Mouse (Mus musculus) myocyte (in vitro differentiated cells): ENCODE data around the gene Glrb. TPM values are rescaled to one million over a fixed set of nuclear protein-coding genes. Genes with fewer than 3 reads are reported as not detected.

Experiments
- H3K27me3 ChIP-seq: one replicate; pipeline ENCODE4 v1.6.1; 2011; ENCODE audit not compliant: control insufficient read depth, insufficient read depth, insufficient read length
- H3K36me3 ChIP-seq: one replicate; pipeline ENCODE4 v1.6.1; 2011; ENCODE audit not compliant: control insufficient read depth, insufficient read depth
- H3K4me2 ChIP-seq: one replicate; pipeline ENCODE4 v1.6.1; 2011; ENCODE audit warnings: low read depth, control low read depth
- H3K4me3 ChIP-seq: one replicate; pipeline ENCODE4 v1.5.1; 2011; ENCODE audit warnings: mild to moderate bottlenecking, control low read depth, moderate library complexity
- H3K79me2 ChIP-seq: one replicate; pipeline ENCODE4 v1.6.1; 2011; ENCODE audit not compliant: control insufficient read depth, insufficient read depth
- H3ac ChIP-seq: one replicate; pipeline ENCODE4 v1.6.1; 2011; ENCODE audit not compliant: control insufficient read depth, insufficient read length
- CEBPB ChIP-seq: IDR thresholded peaks from 2 replicates; pipeline ENCODE4 v1.6.1; 2011; ENCODE audit warnings: mild to moderate bottlenecking, moderate library complexity; ENCODE audit not compliant: poor library complexity, insufficient read depth, severe bottlenecking
- E2F4 ChIP-seq: IDR thresholded peaks from one replicate; pipeline ENCODE4 v1.6.1; 2011; ENCODE audit warnings: mild to moderate bottlenecking, control low read depth, moderate library complexity; ENCODE audit not compliant: insufficient read depth
- MAX ChIP-seq: IDR thresholded peaks from one replicate; pipeline ENCODE4 v1.6.1; 2011; ENCODE audit warnings: low read depth, mild to moderate bottlenecking, control low read depth
- MYOD1 ChIP-seq, 3 experiments: IDR thresholded peaks; one replicate each; pipeline ENCODE4 v1.6.1; 2011; ENCODE audit warnings: control low read depth in 2 of 3, low read depth in 2 of 3, mild to moderate bottlenecking in 2 of 3, moderate library complexity in 1 of 3; ENCODE audit not compliant: insufficient read length in 2 of 3, control insufficient read depth in 1 of 3
- MYOG ChIP-seq, 3 experiments: IDR thresholded peaks; one replicate each; pipeline ENCODE4 v1.6.1; 2011; ENCODE audit warnings: control low read depth in 2 of 3, low read depth in 2 of 3, mild to moderate bottlenecking in 2 of 3; ENCODE audit not compliant: insufficient read length in 2 of 3, control insufficient read depth in 1 of 3, insufficient read depth in 1 of 3
- POLR2A ChIP-seq: IDR thresholded peaks from one replicate; pipeline ENCODE4 v1.6.1; 2011; ENCODE audit warnings: low read depth, mild to moderate bottlenecking, control low read depth, moderate library complexity; ENCODE audit not compliant: insufficient read length
- POLR2AphosphoS2 ChIP-seq: IDR thresholded peaks from one replicate; pipeline ENCODE4 v1.6.1; 2011; ENCODE audit warnings: low read depth, control low read depth; ENCODE audit not compliant: insufficient read length
- REST ChIP-seq: IDR thresholded peaks from one replicate; pipeline ENCODE4 v1.6.1; 2011; ENCODE audit warnings: mild to moderate bottlenecking, control low read depth, moderate library complexity; ENCODE audit not compliant: insufficient read depth, insufficient read length
- SRF ChIP-seq: IDR thresholded peaks from one replicate; pipeline ENCODE4 v1.6.1; 2011; ENCODE audit warnings: low read depth; ENCODE audit not compliant: control insufficient read depth, insufficient read length
- TCF12 ChIP-seq: IDR thresholded peaks from one replicate; pipeline ENCODE4 v1.6.1; 2011; ENCODE audit warnings: mild to moderate bottlenecking, control low read depth; ENCODE audit not compliant: poor library complexity, insufficient read depth, severe bottlenecking
- TCF3 ChIP-seq: IDR thresholded peaks from one replicate; pipeline ENCODE4 v1.6.1; 2011; ENCODE audit warnings: low read depth, control low read depth; ENCODE audit not compliant: insufficient read length
- USF1 ChIP-seq: IDR thresholded peaks from one replicate; pipeline ENCODE4 v1.6.1; 2011; ENCODE audit warnings: low read depth, mild to moderate bottlenecking, control low read depth, moderate library complexity
- polyA plus RNA-seq: library from polyadenylated mRNA; unstranded; fragments of >200 nt; fragmentation: generic; extraction: Trizol; gene quantifications from one replicate; pipeline ENCODE4 v1.2.1, GENCODE M21; 2012; ENCODE audit warnings: missing spikeins

Glrb gene
- polyA plus RNA-seq, 1 experiment = 3.4 TPM

- Histone ChIP-seq H3ac (no peak overlapping the region), H3K4me3 (no peak overlapping the region), H3K79me2 (no peaks in the 10 kb centered on the region), H3K27me3 (no peaks in the 10 kb centered on the region), H3K4me2 (no peak overlapping the region), H3K36me3 (no peaks in the 10 kb centered on the region)
- TF ChIP-seq REST (no peak), MYOG (IDR thresholded peaks at IDR 0.05; ENCODE audit: control insufficient read depth in 1 of 3, insufficient read depth in 1 of 3, insufficient read length in 2 of 3, low read depth in 2 of 3) (no peak), CEBPB (peak; percentile 92), E2F4 (no peak)
Measured at GRCm38 (mm10) chr3:80894328-80894727, 19.1 kb downstream of the Glrb start.

- H3K4me2 ChIP-seq = no peak overlapping the region
- no peaks in the 10 kb centered on the region for H3K27me3 ChIP-seq
- TF ChIP-seq CEBPB (no peak), TCF3 (no peak), TCF12 (no peak), REST (no peak), MYOG (IDR thresholded peaks at IDR 0.05; ENCODE audit: control insufficient read depth in 1 of 3, insufficient read depth in 1 of 3, insufficient read length in 2 of 3, low read depth in 2 of 3) (no peak)
- H3K36me3 ChIP-seq = no peaks in the 10 kb centered on the region
- H3K4me3 ChIP-seq = no peak overlapping the region
- H3ac ChIP-seq = no peak overlapping the region
- no peaks in the 10 kb centered on the region for H3K79me2 ChIP-seq
Measured at GRCm38 (mm10) chr3:80893055-80893690, 20.3 kb downstream of the Glrb start.

GRCm38 (mm10) chr3:80891087-80891486 lies 22.4 kb downstream of the Glrb start:
- Histone ChIP-seq H3K79me2 (no peaks in the 10 kb centered on the region), H3ac (no peak overlapping the region), H3K36me3 (no peaks in the 10 kb centered on the region), H3K4me3 (no peak overlapping the region), H3K27me3 (no peaks in the 10 kb centered on the region), H3K4me2 (no peak overlapping the region)
- TF ChIP-seq CEBPB = no peak
- no peak for TF ChIP-seq POLR2AphosphoS2
- no peak for TF ChIP-seq POLR2A
- TF ChIP-seq REST = no peak
- TF ChIP-seq TCF3 = no peak

- H3K36me3 ChIP-seq = no peaks in the 10 kb centered on the region
- H3K4me2 ChIP-seq = no peak overlapping the region
- no peak overlapping the region for H3ac ChIP-seq
- no peak for TF ChIP-seq CEBPB
- TF ChIP-seq REST = no peak
- no peak for TF ChIP-seq E2F4
- no peak for TF ChIP-seq USF1
- TF ChIP-seq TCF12 = no peak
- no peak for TF ChIP-seq POLR2AphosphoS2
- no peak for TF ChIP-seq TCF3
- TF ChIP-seq MYOG (IDR thresholded peaks at IDR 0.05; ENCODE audit: control insufficient read depth in 1 of 3, insufficient read depth in 1 of 3, insufficient read length in 2 of 3, low read depth in 2 of 3) = no peak
- no peak for TF ChIP-seq SRF
- no peak for TF ChIP-seq POLR2A
- H3K4me3 ChIP-seq = no peak overlapping the region
- no peaks in the 10 kb centered on the region for H3K27me3 ChIP-seq
- no peaks in the 10 kb centered on the region for H3K79me2 ChIP-seq
Measured at GRCm38 (mm10) chr3:80885174-80885573, 28.3 kb downstream of the Glrb start.

GRCm38 (mm10) chr3:80883601-80884000 lies 29.9 kb downstream of the Glrb start:
- no peaks in the 10 kb centered on the region for H3K79me2 ChIP-seq
- no peak overlapping the region for H3ac ChIP-seq
- H3K4me2 ChIP-seq = peak overlapping the region; percentile 7
- no peaks in the 10 kb centered on the region for H3K36me3 ChIP-seq
- H3K27me3 ChIP-seq = no peaks in the 10 kb centered on the region
- TF ChIP-seq MYOG (IDR thresholded peaks at IDR 0.05; ENCODE audit: control insufficient read depth in 1 of 3, insufficient read depth in 1 of 3, insufficient read length in 2 of 3, low read depth in 2 of 3) (no peak), CEBPB (0 out of 2 replicates have a peak, but pooled peaks have one; percentile 4)
- H3K4me3 ChIP-seq = no peak overlapping the region

GRCm38 (mm10) chr3:80880660-80881293 lies 32.7 kb downstream of the Glrb start:
- H3K4me2 ChIP-seq = no peak overlapping the region
- TF ChIP-seq REST (no peak), MYOG (IDR thresholded peaks at IDR 0.05; ENCODE audit: control insufficient read depth in 1 of 3, insufficient read depth in 1 of 3, insufficient read length in 2 of 3, low read depth in 2 of 3) (no peak), MYOD1 (IDR thresholded peaks at IDR 0.05; ENCODE audit: control insufficient read depth in 1 of 3, insufficient read length in 2 of 3, low read depth in 2 of 3) (no peak), MAX (no peak), TCF12 (no peak), TCF3 (no peak), CEBPB (no peak), POLR2A (no peak), SRF (no peak), POLR2AphosphoS2 (no peak)

More at GRCm38 (mm10) chr3:80880660-80881293, 32.7 kb downstream of the Glrb start:
- no peak overlapping the region for H3ac ChIP-seq
- no peaks in the 10 kb centered on the region for H3K27me3 ChIP-seq
- no peaks in the 10 kb centered on the region for H3K79me2 ChIP-seq
- no peak overlapping the region for H3K4me3 ChIP-seq
- H3K36me3 ChIP-seq = no peaks in the 10 kb centered on the region
